Mouse (Mus musculus): ENCODE results near the gene Rnf213.

Gene Rnf213

GRCm38 (mm10) chr11:119515823-119516676, 123.2 kb downstream of the Rnf213 start:
- no peak for DNase-seq (ENCODE audit: low spot score)

DNA sequence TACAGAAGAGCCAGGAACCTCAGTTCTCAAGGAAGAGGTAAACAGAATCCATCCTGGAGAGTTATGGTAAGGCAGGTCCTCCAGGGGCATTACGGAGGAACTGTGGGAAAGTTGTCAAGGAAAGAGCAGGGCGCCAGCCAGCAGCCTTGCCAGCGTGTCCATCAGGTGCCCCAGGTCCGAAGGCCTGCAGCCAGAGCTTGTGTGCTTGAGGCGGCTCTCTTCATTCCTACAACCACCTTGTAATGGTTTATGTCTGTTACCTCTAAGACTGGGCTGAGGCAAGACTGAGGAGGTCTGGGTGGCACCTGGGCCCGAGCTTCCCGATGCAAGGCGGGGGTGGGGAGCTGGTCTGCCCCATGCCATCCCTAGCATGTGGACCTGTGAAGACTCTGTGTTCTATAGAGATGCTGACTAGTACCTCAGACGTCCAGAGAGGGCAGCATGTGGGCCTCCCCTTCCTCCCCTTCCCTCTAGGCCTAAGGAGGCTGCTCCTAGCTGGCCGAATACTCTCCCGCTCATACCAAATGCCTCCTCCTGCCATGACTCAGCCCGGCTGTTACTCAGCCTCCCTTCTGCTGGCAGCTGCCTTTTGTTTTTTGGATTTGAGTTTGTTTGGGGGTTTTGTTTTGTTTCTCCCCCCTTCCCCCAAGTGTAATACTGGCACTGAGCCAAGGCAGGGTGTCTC, 123.9 kb downstream of the Rnf213 start:
- no peak for DNase-seq (ENCODE audit: low spot score)

GRCm38 (mm10) chr11:119519387-119519786, 126.5 kb downstream of the Rnf213 start:
- no peak for DNase-seq (ENCODE audit: low spot score)

DNA sequence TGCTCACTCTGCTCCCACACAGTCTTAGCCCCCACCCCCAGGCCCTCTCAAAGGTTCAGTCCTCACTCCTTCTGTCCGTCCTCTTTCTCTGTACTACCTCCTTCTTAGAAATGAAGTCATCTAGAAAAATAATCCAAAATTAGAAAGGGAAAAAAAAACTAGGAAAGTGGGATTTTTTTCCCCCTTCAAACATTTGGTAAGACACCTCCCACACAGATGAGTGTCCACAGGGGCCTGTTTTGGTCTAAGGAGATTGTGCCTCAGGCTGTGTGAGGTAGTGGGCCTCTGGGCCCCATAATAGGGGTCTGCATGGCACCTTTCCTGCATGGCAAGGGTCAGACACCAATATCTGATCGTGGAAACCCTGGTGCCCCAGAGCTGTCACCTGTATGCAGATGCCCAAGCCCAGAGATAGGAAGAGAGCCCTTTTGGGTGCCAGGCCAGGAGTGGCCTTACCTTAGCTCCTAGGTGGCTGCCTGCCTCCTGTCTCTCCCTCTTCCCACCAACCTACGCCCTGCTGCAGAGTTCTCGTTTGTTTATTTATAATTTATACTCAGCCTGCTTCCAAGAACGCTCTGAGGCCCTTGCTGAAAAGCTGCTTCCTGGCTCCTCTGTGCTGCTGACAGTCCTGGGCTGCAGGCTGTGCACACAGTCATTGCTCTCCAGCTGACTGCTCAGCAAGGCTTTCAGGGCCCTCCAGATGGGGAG, 127.3 kb downstream of the Rnf213 start:
- DNase-seq (ENCODE audit: low spot score), result no peak

DNA sequence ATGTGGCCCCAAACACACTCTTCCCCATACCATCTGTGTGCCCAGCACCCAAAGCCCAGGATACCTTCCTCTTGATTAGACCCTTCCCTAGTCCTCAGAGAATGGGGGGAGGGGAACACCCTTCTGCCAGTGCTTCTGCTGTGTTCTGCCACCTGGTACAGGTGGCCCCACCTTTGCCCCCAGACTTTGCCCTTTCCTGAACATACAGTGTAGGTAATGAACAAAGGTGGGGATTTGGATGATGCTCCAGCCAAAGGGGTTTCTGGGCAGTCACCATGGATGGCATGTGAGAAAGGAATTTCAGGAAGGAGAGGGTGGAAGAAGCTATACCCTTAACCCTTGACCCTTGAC, 127.8 kb downstream of the Rnf213 start:
- no peak for DNase-seq (ENCODE audit: low spot score)

DNA sequence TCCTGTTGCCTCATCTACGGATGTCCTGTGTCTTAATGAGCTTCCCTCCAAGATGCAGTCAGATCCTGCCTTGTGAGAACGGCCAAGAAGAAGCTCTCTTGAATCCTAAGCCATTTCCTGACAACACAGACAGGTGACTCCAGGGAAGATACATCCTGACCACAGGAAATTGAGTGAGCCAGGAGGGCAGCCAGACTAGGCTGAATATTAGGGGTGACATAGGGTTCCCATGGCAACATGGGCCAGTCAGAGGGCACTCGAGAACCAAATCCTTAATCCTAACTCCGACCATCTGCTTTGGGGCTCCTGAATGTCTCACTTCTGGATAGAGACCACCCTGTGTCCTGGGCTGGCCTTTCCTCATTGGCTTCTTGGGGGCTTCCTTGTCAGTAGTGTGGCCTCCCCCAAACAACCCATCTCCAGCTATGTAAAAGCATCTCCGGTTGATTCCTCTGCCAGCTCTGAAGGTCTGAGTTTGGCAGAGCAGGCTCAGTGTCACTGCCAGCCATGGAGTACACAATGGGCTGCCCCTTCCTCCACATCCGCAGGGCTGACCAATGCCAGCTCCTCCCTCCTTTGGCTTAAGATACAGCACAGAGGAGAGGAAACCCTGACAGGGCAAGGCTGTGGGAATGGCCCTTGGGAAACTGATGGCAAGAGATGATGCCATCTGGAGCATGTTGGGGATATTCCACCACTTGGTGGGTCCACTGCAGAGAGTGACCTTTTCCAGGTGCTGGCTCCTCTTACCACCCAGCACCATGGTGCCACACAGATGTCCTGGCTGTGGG, 129.2 kb downstream of the Rnf213 start:
- no peak for DNase-seq (ENCODE audit: low spot score)

GRCm38 (mm10) chr11:119522779-119523178, 129.9 kb downstream of the Rnf213 start:
- no peak for DNase-seq (ENCODE audit: low spot score)

DNA sequence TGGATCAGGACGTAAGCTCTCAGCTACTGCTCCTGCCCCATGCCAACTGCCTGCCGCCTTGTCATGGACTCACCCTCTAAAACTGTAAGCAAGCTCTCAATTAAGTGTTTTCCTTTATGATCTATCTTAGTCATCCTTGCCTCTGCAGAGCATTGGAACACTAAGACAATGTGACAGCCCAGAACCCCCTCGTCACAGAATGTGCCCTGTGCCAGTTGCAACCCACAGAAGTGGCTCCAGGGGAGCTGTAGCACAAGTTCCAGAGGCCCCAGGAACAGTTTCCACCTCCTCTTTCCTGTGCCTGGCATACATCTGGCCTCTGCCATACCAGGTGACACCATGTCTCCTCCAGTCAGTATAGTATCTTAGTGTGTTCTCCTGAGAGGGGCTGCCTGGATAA, 130.5 kb downstream of the Rnf213 start:
- DNase-seq (ENCODE audit: low spot score), result no peak

GRCm38 (mm10) chr11:119524545-119524949, 131.6 kb downstream of the Rnf213 start:
- DNase-seq (ENCODE audit: low spot score), result no peak

DNA sequence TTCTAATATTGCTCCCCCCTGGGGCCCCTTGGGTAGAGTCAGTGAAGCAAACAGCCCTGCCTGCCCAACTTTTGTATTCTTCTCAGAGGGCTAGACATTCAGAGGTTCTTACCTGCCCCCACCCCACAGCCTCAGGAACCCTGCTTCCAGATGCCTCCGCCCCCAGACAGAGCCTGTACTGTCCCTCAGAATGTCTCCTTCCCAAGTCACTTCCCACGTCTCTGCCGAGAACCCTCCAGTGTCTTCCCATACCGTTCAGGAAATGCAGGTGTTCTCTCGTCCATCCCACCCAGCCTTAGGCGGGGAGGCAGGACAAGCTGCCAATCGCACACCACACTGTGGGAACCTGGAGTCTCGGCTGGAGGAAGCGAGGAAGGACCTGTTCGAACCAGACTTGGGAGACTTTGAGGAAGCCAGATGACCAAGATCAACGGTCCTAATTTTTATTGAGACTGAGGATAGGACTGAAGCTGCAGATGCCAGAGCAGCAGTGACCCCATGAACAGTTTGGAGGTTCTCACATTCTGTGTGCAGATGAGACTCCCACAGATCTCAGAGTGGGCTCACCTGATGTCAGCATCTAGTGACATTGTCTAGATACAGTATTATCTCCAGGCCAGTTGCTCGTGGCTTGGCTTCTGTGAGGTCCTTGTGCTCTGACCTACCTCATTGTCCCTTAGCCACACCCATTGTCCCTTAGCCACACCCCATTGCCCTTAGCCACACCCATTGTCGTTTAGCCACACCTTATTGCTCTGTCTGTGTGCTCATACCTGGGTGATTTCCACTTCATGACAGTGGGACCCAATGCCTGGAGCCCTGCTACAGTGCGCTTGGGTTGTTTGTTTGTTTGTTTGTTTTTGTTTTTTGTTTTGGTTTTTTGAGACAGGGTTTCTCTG, 133.4 kb downstream of the Rnf213 start:
- no peak for DNase-seq (ENCODE audit: low spot score)

DNA sequence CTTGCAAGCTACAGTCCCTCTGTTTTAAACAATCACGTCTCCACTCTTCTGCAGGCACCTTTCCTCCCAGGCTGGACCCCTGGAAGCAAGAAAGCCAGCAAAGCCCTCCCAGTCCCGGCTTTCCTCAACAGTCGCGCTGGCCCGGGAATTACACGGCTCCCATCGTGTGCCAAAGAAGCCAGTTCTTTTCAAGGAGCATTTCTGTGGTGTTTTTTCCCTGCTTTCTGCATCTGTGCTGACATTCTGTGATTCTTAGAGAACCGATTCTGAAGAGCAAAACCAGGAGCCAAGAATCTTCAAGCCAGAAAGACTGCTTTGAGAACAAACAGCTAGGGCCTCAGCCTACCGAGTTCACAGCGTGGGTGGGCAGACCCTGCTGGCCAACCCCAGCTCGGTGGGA, 136.0 kb downstream of the Rnf213 start:
- DNase-seq (ENCODE audit: low spot score), result no peak

DNA sequence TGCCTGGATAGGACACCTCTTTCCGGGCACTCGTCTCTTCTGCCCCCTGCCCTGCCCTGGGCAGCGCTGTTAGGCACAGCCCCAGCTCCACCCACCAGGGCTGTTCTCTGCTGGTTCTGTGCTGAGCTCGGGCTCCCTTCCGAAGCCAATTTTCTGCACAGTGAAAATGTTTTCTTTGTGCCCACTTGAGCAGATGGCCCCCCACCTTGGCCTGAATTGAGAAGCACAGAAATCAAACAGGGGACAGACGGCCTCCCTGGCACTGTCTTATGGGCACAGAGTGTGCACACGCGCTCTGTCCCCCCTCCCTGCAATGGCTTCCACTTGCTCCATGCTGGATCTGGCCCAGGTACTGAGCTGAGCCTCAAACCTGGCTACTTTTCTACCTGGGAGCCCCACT, 139.6 kb downstream of the Rnf213 start:
- DNase-seq (ENCODE audit: low spot score), result no peak

GRCm38 (mm10) chr11:119533745-119534144, 140.8 kb downstream of the Rnf213 start:
- no peak for DNase-seq (ENCODE audit: low spot score)
